Mouse (Mus musculus): ENCODE data around the gene Rpf1.

Gene Rpf1

GRCm38 (mm10) chr3:146500810-146501201 lies 20.4 kb downstream of the Rpf1 start:
- no peak for DNase-seq (ENCODE audit: extremely low spot score, low read depth, low spot score)

- no peak for DNase-seq (ENCODE audit: extremely low spot score, low read depth, low spot score)
Measured at GRCm38 (mm10) chr3:146500003-146500809, 21.0 kb downstream of the Rpf1 start.

- DNase-seq (ENCODE audit: extremely low spot score, low read depth, low spot score), result no peak
Measured at GRCm38 (mm10) chr3:146499431-146500002, 21.7 kb downstream of the Rpf1 start, which contains the start of the genes Spata1 and Gng5. Gene Spata1, minus strand, starts transcription at chr3:146499753. Gene Gng5, plus strand, starts transcription at chr3:146499807.

GRCm38 (mm10) chr3:146498989-146499388 lies 22.2 kb downstream of the Rpf1 start:
- no peak for DNase-seq (ENCODE audit: extremely low spot score, low read depth, low spot score)

GRCm38 (mm10) chr3:146494941-146495340 lies 26.3 kb downstream of the Rpf1 start:
- no peak for DNase-seq (ENCODE audit: extremely low spot score, low read depth, low spot score)

- no peak for DNase-seq (ENCODE audit: extremely low spot score, low read depth, low spot score)
Measured at GRCm38 (mm10) chr3:146486464-146486863, 34.8 kb downstream of the Rpf1 start.

- DNase-seq (ENCODE audit: extremely low spot score, low read depth, low spot score), result no peak
Measured at GRCm38 (mm10) chr3:146482044-146482443, 39.2 kb downstream of the Rpf1 start.

GRCm38 (mm10) chr3:146474428-146474827 lies 46.8 kb downstream of the Rpf1 start:
- DNase-seq (ENCODE audit: extremely low spot score, low read depth, low spot score), result no peak

- no peak for DNase-seq (ENCODE audit: extremely low spot score, low read depth, low spot score)
Measured at GRCm38 (mm10) chr3:146473741-146474140, 47.5 kb downstream of the Rpf1 start.

- DNase-seq (ENCODE audit: extremely low spot score, low read depth, low spot score), result no peak
Measured at GRCm38 (mm10) chr3:146472657-146473056, 48.6 kb downstream of the Rpf1 start.

GRCm38 (mm10) chr3:146469226-146469625 lies 52.0 kb downstream of the Rpf1 start:
- DNase-seq (ENCODE audit: extremely low spot score, low read depth, low spot score), result no peak

GRCm38 (mm10) chr3:146462939-146463338 lies 58.3 kb downstream of the Rpf1 start:
- DNase-seq (ENCODE audit: extremely low spot score, low read depth, low spot score), result no peak

Data from hindlimb bud, embryonic 11.5 days (tissue).